Mouse (Mus musculus): ENCODE data around the gene Epha1. TPM values are rescaled to one million over a fixed set of nuclear protein-coding genes. Genes with fewer than 3 reads are reported as not detected.

Gene Epha1
- polyA plus RNA-seq, 1 experiment from 2014 or later: 20.1 TPM

- Histone ChIP-seq H3K4me3 (ENCODE audit: low read depth, low read length) (no peak overlapping the region), H3K9ac (ENCODE audit: low read length) (no peak overlapping the region), H3K27ac (replicated peaks) (no peak overlapping the region), H3K9me3 (ENCODE audit: control insufficient read depth, low read length) (no peaks in the 10 kb centered on the region), H3K36me3 (ENCODE audit: control insufficient read depth, insufficient read depth, low read length) (peaks cover 27% of the 10 kb centered on the region), H3K4me2 (replicated peaks; ENCODE audit: low read depth) (no peak overlapping the region), H3K27me3 (ENCODE audit: control insufficient read depth, insufficient read depth, low read length) (no peaks in the 10 kb centered on the region), H3K4me1 (replicated peaks; ENCODE audit: control insufficient read depth, insufficient read depth) (peaks cover 15% of the 10 kb centered on the region)
- TF ChIP-seq CTCF (IDR thresholded peaks at IDR 0.05; ENCODE audit: low read depth) (no peak), EP300 (optimal IDR thresholded peaks at IDR 0.05) (no peak)
- DNase-seq (ENCODE audit: low spot score) (no peak), ATAC-seq (ENCODE audit: low FRiP score, low TSS enrichment) (no peak)
- WGBS: 87% methylated on average over 6 of the region's 6 CpGs
Measured at GRCm38 (mm10) chr6:42355366-42355765, 17.7 kb downstream of the Epha1 start.

GRCm38 (mm10) chr6:42354076-42355019 is 18.7 kb downstream of the Epha1 start:
- DNase-seq (ENCODE audit: low spot score): peak; percentile 39
- H3K27ac ChIP-seq (replicated peaks): 0 out of 2 replicates have a peak overlapping the region, but pooled peaks have one; percentile 1
- 40% methylated on average over 11 of the region's 11 CpGs for WGBS

GRCm38 (mm10) chr6:42353180-42353579 is 19.9 kb downstream of the Epha1 start:
- Histone ChIP-seq H3K9ac (ENCODE audit: low read length) (no peak overlapping the region), H3K36me3 (ENCODE audit: control insufficient read depth, insufficient read depth, low read length) (peaks cover 18% of the 10 kb centered on the region), H3K4me2 (replicated peaks; ENCODE audit: low read depth) (peak overlapping the region; percentile 14; the same call in 1 of the 2 replicates), H3K9me3 (ENCODE audit: control insufficient read depth, low read length) (no peaks in the 10 kb centered on the region), H3K27me3 (ENCODE audit: control insufficient read depth, insufficient read depth, low read length) (no peaks in the 10 kb centered on the region), H3K4me1 (replicated peaks; ENCODE audit: control insufficient read depth, insufficient read depth) (peaks cover 15% of the 10 kb centered on the region), H3K27ac (replicated peaks) (no peak overlapping the region), H3K4me3 (ENCODE audit: low read depth, low read length) (no peak overlapping the region)
- ATAC-seq (ENCODE audit: low FRiP score, low TSS enrichment) (no peak), DNase-seq (ENCODE audit: low spot score) (no peak)
- 67% methylated on average over 8 of the region's 8 CpGs for WGBS
- TF ChIP-seq EP300 (optimal IDR thresholded peaks at IDR 0.05): no peak
- TF ChIP-seq CTCF (IDR thresholded peaks at IDR 0.05; ENCODE audit: low read depth): no peak

More at GRCm38 (mm10) chr6:42354076-42355019, 18.7 kb downstream of the Epha1 start:
- TF ChIP-seq EP300 (optimal IDR thresholded peaks at IDR 0.05) (no peak), CTCF (IDR thresholded peaks at IDR 0.05; ENCODE audit: low read depth) (no peak)
- ATAC-seq (ENCODE audit: low FRiP score, low TSS enrichment): no peak
- H3K27me3 ChIP-seq (ENCODE audit: control insufficient read depth, insufficient read depth, low read length): no peaks in the 10 kb centered on the region
- peaks cover 23% of the 10 kb centered on the region for H3K36me3 ChIP-seq (ENCODE audit: control insufficient read depth, insufficient read depth, low read length)
- H3K4me2 ChIP-seq (replicated peaks; ENCODE audit: low read depth): peak overlapping the region; percentile 1; the same call in 1 of the 2 replicates
- no peaks in the 10 kb centered on the region for H3K9me3 ChIP-seq (ENCODE audit: control insufficient read depth, low read length)
- H3K9ac ChIP-seq (ENCODE audit: low read length): no peak overlapping the region
- H3K4me1 ChIP-seq (replicated peaks; ENCODE audit: control insufficient read depth, insufficient read depth): peaks cover 15% of the 10 kb centered on the region
- H3K4me3 ChIP-seq (ENCODE audit: low read depth, low read length): no peak overlapping the region

GRCm38 (mm10) chr6:42352486-42352846 is 20.6 kb downstream of the Epha1 start:
- Histone ChIP-seq H3K27me3 (ENCODE audit: control insufficient read depth, insufficient read depth, low read length) (no peaks in the 10 kb centered on the region), H3K27ac (replicated peaks) (no peak overlapping the region), H3K9me3 (ENCODE audit: control insufficient read depth, low read length) (no peaks in the 10 kb centered on the region), H3K4me2 (replicated peaks; ENCODE audit: low read depth) (peak overlapping the region; percentile 90; the same call in 1 of the 2 replicates), H3K36me3 (ENCODE audit: control insufficient read depth, insufficient read depth, low read length) (peaks cover 12% of the 10 kb centered on the region), H3K4me3 (ENCODE audit: low read depth, low read length) (no peak overlapping the region), H3K4me1 (replicated peaks; ENCODE audit: control insufficient read depth, insufficient read depth) (peaks cover 15% of the 10 kb centered on the region), H3K9ac (ENCODE audit: low read length) (no peak overlapping the region)
- DNase-seq (ENCODE audit: low spot score) (no peak), ATAC-seq (ENCODE audit: low FRiP score, low TSS enrichment) (no peak)
- WGBS: 96% methylated on average over 1 of the region's 1 CpGs
- no peak for TF ChIP-seq EP300 (optimal IDR thresholded peaks at IDR 0.05)
- TF ChIP-seq CTCF (IDR thresholded peaks at IDR 0.05; ENCODE audit: low read depth): no peak

- no peaks in the 10 kb centered on the region for H3K9me3 ChIP-seq (ENCODE audit: control insufficient read depth, low read length)
- DNase-seq (ENCODE audit: low spot score): peak; percentile 69
- H3K4me3 ChIP-seq (ENCODE audit: low read depth, low read length): peak overlapping the region; percentile 88
- 53% methylated on average over 7 of the region's 7 CpGs for WGBS
- no peaks in the 10 kb centered on the region for H3K27me3 ChIP-seq (ENCODE audit: control insufficient read depth, insufficient read depth, low read length)
- H3K4me1 ChIP-seq (replicated peaks; ENCODE audit: control insufficient read depth, insufficient read depth): peaks cover 15% of the 10 kb centered on the region
- TF ChIP-seq EP300 (optimal IDR thresholded peaks at IDR 0.05) (no peak), CTCF (IDR thresholded peaks at IDR 0.05; ENCODE audit: low read depth) (no peak)
- H3K4me2 ChIP-seq (replicated peaks; ENCODE audit: low read depth): peak overlapping the region; percentile 90
- H3K9ac ChIP-seq (ENCODE audit: low read length): no peak overlapping the region
- H3K36me3 ChIP-seq (ENCODE audit: control insufficient read depth, insufficient read depth, low read length): peaks cover 12% of the 10 kb centered on the region
- H3K27ac ChIP-seq (replicated peaks): no peak overlapping the region
- ATAC-seq (ENCODE audit: low FRiP score, low TSS enrichment): no peak
Measured at GRCm38 (mm10) chr6:42351776-42352485, 21.1 kb downstream of the Epha1 start.

Measured in stomach, postnatal 0 days (tissue).